Mouse (Mus musculus) MEL (cell line): ENCODE results near the gene Cd9. TPM values are rescaled to one million over a fixed set of nuclear protein-coding genes. Genes with fewer than 3 reads are reported as not detected.

Experiments used
- DNase-seq: peaks from one replicate; pipeline ENCODE4 v3.0.0; 2011; ENCODE audit warnings: low read depth, low spot score
- H3K27ac ChIP-seq: 2 replicates; pipeline ENCODE4 v1.5.1; 2012; ENCODE audit warnings: low read depth, mild to moderate bottlenecking, control low read depth, low read length, moderate library complexity; ENCODE audit not compliant: control insufficient read depth
- H3K27me3 ChIP-seq, 2 experiments: fragments of 150-350 bp in 1 of 2; sonication (generic) in 1 of 2; 2 replicates each; pipeline ENCODE4 v1.6.1; 2012; ENCODE audit warnings: low read length in 2 of 2, mild to moderate bottlenecking in 2 of 2, improper control_type of control experiment in 1 of 2, moderate library complexity in 1 of 2; ENCODE audit not compliant: insufficient read depth in 2 of 2, control insufficient read depth in 1 of 2
- H3K36me3 ChIP-seq, 2 experiments: 2 replicates each; pipeline ENCODE4 v1.6.1; 2012 to 2014; ENCODE audit warnings: low read length in 2 of 2, improper control_type of control experiment in 1 of 2, inconsistent platforms in 1 of 2, mild to moderate bottlenecking in 1 of 2; ENCODE audit not compliant: insufficient read depth in 2 of 2, control insufficient read depth in 1 of 2
- H3K4me1 ChIP-seq, 2 experiments: fragments of 150-350 bp in 1 of 2; sonication (generic) in 1 of 2; 2 replicates each; pipeline ENCODE4 v1.6.1; 2012; ENCODE audit warnings: low read length in 2 of 2, improper control_type of control experiment in 1 of 2, mild to moderate bottlenecking in 1 of 2; ENCODE audit not compliant: insufficient read depth in 2 of 2, control insufficient read depth in 1 of 2
- H3K4me3 ChIP-seq, 2 experiments: fragments of 150-350 bp in 1 of 2; sonication (generic) in 1 of 2; 2 replicates each; pipeline ENCODE4 v1.5.1; 2012; ENCODE audit warnings: low read depth in 2 of 2, low read length in 2 of 2, mild to moderate bottlenecking in 2 of 2, moderate library complexity in 2 of 2, control low read depth in 1 of 2, improper control_type of control experiment in 1 of 2; ENCODE audit not compliant: control insufficient read depth in 1 of 2, insufficient read depth in 1 of 2
- H3K79me2 ChIP-seq: 2 replicates; pipeline ENCODE4 v1.6.1; 2012; ENCODE audit warnings: mild to moderate bottlenecking, low read length, moderate library complexity; ENCODE audit not compliant: control insufficient read depth, poor library complexity, insufficient read depth
- H3K9ac ChIP-seq: 2 replicates; pipeline ENCODE4 v1.6.1; 2012; ENCODE audit warnings: low read depth, mild to moderate bottlenecking, control low read depth, low read length, moderate library complexity; ENCODE audit not compliant: control insufficient read depth, poor library complexity, severe bottlenecking
- H3K9me3 ChIP-seq: fragments of 150-350 bp; sonication (generic); replicated peaks from 2 replicates; pipeline ENCODE4 v1.6.1; 2012; ENCODE audit warnings: mild to moderate bottlenecking, low read length, improper control_type of control experiment, moderate library complexity; ENCODE audit not compliant: insufficient read depth
- BHLHE40 ChIP-seq: IDR thresholded peaks from 2 replicates; pipeline ENCODE4 v1.6.1; 2012; ENCODE audit warnings: low read depth, mild to moderate bottlenecking, inconsistent platforms, low read length, improper control_type of control experiment, borderline replicate concordance
- CHD1 ChIP-seq: IDR thresholded peaks from 2 replicates; pipeline ENCODE4 v1.6.1; 2012; ENCODE audit warnings: low read depth, mild to moderate bottlenecking, inconsistent platforms, low read length, improper control_type of control experiment
- CHD2 ChIP-seq: IDR thresholded peaks from 2 replicates; pipeline ENCODE4 v1.6.1; 2011; ENCODE audit warnings: low read length, improper control_type of control experiment
- ELF1 ChIP-seq: IDR thresholded peaks from 2 replicates; pipeline ENCODE4 v1.6.1; 2014; ENCODE audit warnings: low read depth, mild to moderate bottlenecking, inconsistent platforms, low read length, improper control_type of control experiment, moderate library complexity
- HCFC1 ChIP-seq: IDR thresholded peaks from 2 replicates; pipeline ENCODE4 v1.6.1; 2012; ENCODE audit warnings: low read depth, mild to moderate bottlenecking, inconsistent platforms, low read length, improper control_type of control experiment, moderate library complexity
- MAFK ChIP-seq: IDR thresholded peaks from 2 replicates; pipeline ENCODE4 v1.6.1; 2011; ENCODE audit warnings: low read depth, mild to moderate bottlenecking, low read length, improper control_type of control experiment, borderline replicate concordance
- MAX ChIP-seq: IDR thresholded peaks from 2 replicates; pipeline ENCODE4 v1.6.1; 2011; ENCODE audit warnings: low read length, improper control_type of control experiment
- MAZ ChIP-seq: IDR thresholded peaks from 2 replicates; pipeline ENCODE4 v1.6.1; 2012; ENCODE audit warnings: low read depth, mild to moderate bottlenecking, inconsistent platforms, low read length, improper control_type of control experiment
- MYB ChIP-seq: IDR thresholded peaks from 2 replicates; pipeline ENCODE4 v1.6.1; 2011; ENCODE audit warnings: mild to moderate bottlenecking, low read depth, low read length, improper control_type of control experiment
- POLR2A ChIP-seq, 2 experiments: IDR thresholded peaks; 2 replicates each; pipeline ENCODE4 v1.6.1; 2011 to 2012; ENCODE audit warnings: low read length in 2 of 2, mild to moderate bottlenecking in 2 of 2, control low read depth in 1 of 2, improper control_type of control experiment in 1 of 2, low read depth in 1 of 2, moderate library complexity in 1 of 2; ENCODE audit not compliant: control insufficient read depth in 1 of 2, insufficient read depth in 1 of 2, poor library complexity in 1 of 2
- SMC3 ChIP-seq: IDR thresholded peaks from 2 replicates; pipeline ENCODE4 v1.6.1; 2011; ENCODE audit warnings: low read depth, low read length, improper control_type of control experiment
- TAL1 ChIP-seq: IDR thresholded peaks from 2 replicates; pipeline ENCODE4 v1.6.1; 2012; ENCODE audit warnings: mild to moderate bottlenecking, inconsistent platforms, low read length, moderate library complexity, mixed read lengths
- TCF12 ChIP-seq: IDR thresholded peaks from 2 replicates; pipeline ENCODE4 v1.6.1; 2014; ENCODE audit warnings: low read depth, mild to moderate bottlenecking, inconsistent platforms, low read length, improper control_type of control experiment, moderate library complexity
- USF1 ChIP-seq: IDR thresholded peaks from 2 replicates; pipeline ENCODE4 v1.6.1; 2014; ENCODE audit warnings: low read depth, mild to moderate bottlenecking, inconsistent platforms, low read length, improper control_type of control experiment, moderate library complexity
- ZC3H11A ChIP-seq: IDR thresholded peaks from 2 replicates; pipeline ENCODE4 v1.6.1; 2012; ENCODE audit warnings: low read depth, mild to moderate bottlenecking, inconsistent platforms, low read length, improper control_type of control experiment
- polyA plus RNA-seq, 2 experiments: library from polyadenylated mRNA; stranded (reverse) in 1 of 2; unstranded in 1 of 2; fragments of >175 nt in 1 of 2; fragments of >200 nt in 1 of 2; gene quantifications; 2 replicates each; pipeline versions ENCODE4 v1.2.1 to v1.2.4; 2012; ENCODE audit warnings: low replicate concordance in 2 of 2, low read depth in 1 of 2; ENCODE audit not compliant: insufficient read length in 2 of 2, insufficient read depth in 1 of 2, missing spikeins in 1 of 2
- total RNA-seq: library from RNA; depleted of rRNA; stranded (reverse); fragments of 300-350 nt; gene quantifications from 2 replicates; pipeline ENCODE4 v1.2.3, GENCODE M21; 2012

Gene Cd9
- total and polyA plus RNA-seq, 3 experiments = 3.6 to 10.9 TPM; not detected in 1

GRCm38 (mm10) chr6:125423099-125423498 lies 71.5 kb downstream of the Cd9 start:
- Histone ChIP-seq H3K4me1 (peaks cover 10 to 14% of the 10 kb centered on the region in 2 experiments), H3K4me3 (peak overlapping the region; percentile 39 to 75; a peak in 2 of 4 replicates), H3K79me2 (no peaks in the 10 kb centered on the region), H3K9me3 (no peaks in the 10 kb centered on the region), H3K9ac (no peak overlapping the region), H3K36me3 (peaks cover 0 to 7% of the 10 kb centered on the region in 2 experiments; a peak in 2 of 4 replicates), H3K27me3 (no peaks in the 10 kb centered on the region), H3K27ac (no peak overlapping the region)
- peak; percentile 57; the same call in 1 of the 2 replicates for TF ChIP-seq USF1
- no peak for TF ChIP-seq ZC3H11A
- no peak for DNase-seq

GRCm38 (mm10) chr6:125422051-125422822 lies 72.4 kb downstream of the Cd9 start:
- Histone ChIP-seq H3K79me2 (no peaks in the 10 kb centered on the region), H3K4me3 (peak overlapping the region; percentile 39 to 75), H3K27ac (no peak overlapping the region), H3K9ac (no peak overlapping the region; the same call in 1 of the 2 replicates), H3K27me3 (no peaks in the 10 kb centered on the region), H3K4me1 (peaks cover 10 to 14% of the 10 kb centered on the region in 2 experiments)
- DNase-seq = peak; percentile 89
- TF ChIP-seq CHD2 = no peak
- no peak for TF ChIP-seq ZC3H11A
- no peak for TF ChIP-seq BHLHE40
- 0 out of 2 replicates have a peak, but pooled peaks have one; percentile 6 for TF ChIP-seq SMC3
- TF ChIP-seq TAL1 = no peak
- no peak for TF ChIP-seq ELF1
- TF ChIP-seq USF1 = no peak
- no peak for TF ChIP-seq MAFK
- TF ChIP-seq TCF12 = no peak
- TF ChIP-seq MAX = no peak
- no peak for TF ChIP-seq CHD1
- peak; percentile 24; the same call in 1 of the 2 replicates for TF ChIP-seq HCFC1
- TF ChIP-seq POLR2A (IDR thresholded peaks at IDR 0.05; ENCODE audit: control insufficient read depth in 1 of 2, insufficient read depth in 1 of 2, low read depth in 1 of 2, low read length in 2 of 2, poor library complexity in 1 of 2) = peak in 1 of 2 experiments; percentile 27; a peak in 1 of 4 replicates
- peak; percentile 95 for TF ChIP-seq MAZ
- TF ChIP-seq MYB = no peak
- TF ChIP-seq, all 39 proteins: peak for 4
- Histone ChIP-seq H3K36me3 (peaks cover 0 to 7% of the 10 kb centered on the region in 2 experiments; a peak in 2 of 4 replicates), H3K9me3 (no peaks in the 10 kb centered on the region)
